Mouse (Mus musculus) stomach, embryonic 15.5 days (tissue): ENCODE results near the gene Calhm6. TPM values are rescaled to one million over a fixed set of nuclear protein-coding genes. Genes with fewer than 3 reads are reported as not detected.

ENCODE experiments used
- ATAC-seq: fragments of 200-750 bp; cut with Nextera tagmentation; 2 replicates; pipeline ENCODE4 v1.8.0; 2017; ENCODE audit warnings: low read depth, moderate number of reproducible peaks, moderate TSS enrichment; ENCODE audit not compliant: insufficient read depth, low FRiP score
- H3K27ac ChIP-seq: fragments of 300-500 bp; sonication (generic); 2 replicates; pipeline ENCODE4 v1.5.1; 2015; ENCODE audit warnings: mild to moderate bottlenecking, inconsistent platforms
- H3K27me3 ChIP-seq: fragments of 300-500 bp; sonication (generic); replicated peaks from 2 replicates; pipeline ENCODE4 v1.6.1; 2015; ENCODE audit warnings: inconsistent platforms
- H3K36me3 ChIP-seq: fragments of 300-500 bp; sonication (generic); 2 replicates; pipeline ENCODE4 v1.6.1; 2015; ENCODE audit warnings: inconsistent platforms
- H3K4me1 ChIP-seq: fragments of 300-500 bp; sonication (generic); 2 replicates; pipeline ENCODE4 v1.6.1; 2015; ENCODE audit warnings: inconsistent platforms
- H3K4me2 ChIP-seq: fragments of 300-500 bp; sonication (generic); 2 replicates; pipeline ENCODE4 v1.6.1; 2015; ENCODE audit warnings: mild to moderate bottlenecking, inconsistent platforms
- H3K4me3 ChIP-seq: fragments of 300-500 bp; sonication (generic); replicated peaks from 2 replicates; pipeline ENCODE4 v1.5.1; 2015; ENCODE audit warnings: inconsistent platforms
- H3K9ac ChIP-seq: fragments of 300-500 bp; sonication (generic); 2 replicates; pipeline ENCODE4 v1.6.1; 2015; ENCODE audit warnings: inconsistent platforms
- H3K9me3 ChIP-seq: fragments of 300-500 bp; sonication (generic); 2 replicates; pipeline ENCODE4 v1.6.1; 2016; ENCODE audit warnings: inconsistent platforms
- WGBS: fragments of 180-500 bp; shearing (Covaris S2); methylation state at CpG from one replicate; pipeline ENCODE4 v1.1.7; 2015; 5-methylcytosine and 5-hydroxymethylcytosine counted together
- polyA plus RNA-seq: library from polyadenylated mRNA; unstranded; fragments of >200 nt; fragmentation: Nextera tagmentation; extraction: Ambion mirVana; gene quantifications from 2 replicates; pipeline ENCODE4 v1.2.1, GENCODE M21; 2015

Gene Calhm6
- polyA plus RNA-seq, 1 experiment from 2014 or later = 2.3 TPM

DNA sequence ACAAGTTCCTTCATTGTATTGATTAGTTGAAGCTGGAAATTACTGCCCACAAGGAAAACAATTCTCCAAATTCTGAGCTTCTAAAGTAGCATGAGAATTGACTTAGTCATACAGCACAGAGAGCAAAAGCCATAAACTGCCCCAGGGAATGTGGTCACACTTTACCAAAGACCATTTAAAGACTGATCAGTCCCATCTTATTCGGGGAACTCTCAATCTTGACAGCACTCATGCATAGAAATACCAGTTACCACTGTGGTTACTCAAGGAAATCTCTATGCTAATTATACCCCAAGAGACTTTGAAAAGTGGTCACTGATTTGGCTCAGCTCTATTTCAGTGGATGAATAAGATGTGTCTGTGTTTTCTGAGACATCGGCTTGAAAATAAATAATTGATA, 32.6 kb downstream of the Calhm6 start:
- H3K4me3 ChIP-seq = no peak overlapping the region
- no peak overlapping the region for H3K9ac ChIP-seq
- no peaks in the 10 kb centered on the region for H3K36me3 ChIP-seq
- H3K27me3 ChIP-seq = no peaks in the 10 kb centered on the region
- no peak for ATAC-seq
- H3K9me3 ChIP-seq = no peaks in the 10 kb centered on the region
- no peak overlapping the region for H3K27ac ChIP-seq
- no peak overlapping the region for H3K4me2 ChIP-seq
- WGBS = 86% methylated on average over 2 of the region's 2 CpGs
- H3K4me1 ChIP-seq = no peaks in the 10 kb centered on the region

DNA sequence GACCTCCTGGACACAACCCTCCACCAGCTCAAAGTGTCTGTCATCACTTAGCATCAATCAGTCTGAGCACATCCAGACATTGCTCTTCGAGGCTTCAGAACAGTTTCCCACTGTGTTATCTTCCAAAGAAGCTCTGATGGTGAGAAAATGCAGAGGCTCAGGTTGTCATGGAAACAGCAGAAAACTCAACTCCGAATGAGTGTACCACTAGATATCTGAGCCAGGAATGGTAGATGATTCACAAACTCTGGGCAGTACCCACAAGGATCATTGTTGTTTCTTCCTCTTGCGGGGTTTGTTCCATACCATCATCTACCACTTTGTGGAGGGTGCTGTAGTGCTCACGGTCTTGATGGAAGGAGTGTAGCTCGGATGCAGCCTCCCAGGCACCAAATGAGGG, 35.9 kb downstream of the Calhm6 start:
- H3K4me3 ChIP-seq = no peak overlapping the region
- WGBS = 60% methylated on average over 5 of the region's 5 CpGs
- no peak for ATAC-seq
- no peaks in the 10 kb centered on the region for H3K4me1 ChIP-seq
- no peak overlapping the region for H3K4me2 ChIP-seq
- H3K27me3 ChIP-seq = no peaks in the 10 kb centered on the region
- no peak overlapping the region for H3K9ac ChIP-seq
- no peaks in the 10 kb centered on the region for H3K9me3 ChIP-seq
- H3K36me3 ChIP-seq = no peaks in the 10 kb centered on the region
- H3K27ac ChIP-seq = no peak overlapping the region

DNA sequence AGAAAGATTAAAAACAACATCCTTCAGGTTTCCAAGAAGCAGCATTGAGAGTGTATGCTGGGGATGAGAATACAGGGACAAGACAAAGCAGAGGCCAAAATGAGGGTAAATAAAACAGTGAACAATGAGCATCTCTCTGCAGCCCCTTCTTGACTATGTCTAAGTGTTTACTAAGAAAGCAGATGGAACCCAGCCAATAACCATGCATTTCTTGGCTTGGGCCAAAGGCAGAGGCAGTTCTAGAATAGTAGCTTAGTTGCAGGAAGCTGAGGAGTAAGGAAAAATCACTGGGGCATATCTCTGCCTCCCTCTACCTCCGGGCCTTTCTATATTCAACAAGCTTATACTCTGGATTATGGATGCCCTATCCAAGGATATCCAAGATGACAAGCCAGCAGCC, 37.3 kb downstream of the Calhm6 start:
- H3K4me3 ChIP-seq = no peak overlapping the region
- no peaks in the 10 kb centered on the region for H3K36me3 ChIP-seq
- ATAC-seq = no peak
- no peak overlapping the region for H3K4me2 ChIP-seq
- H3K9ac ChIP-seq = no peak overlapping the region
- WGBS = 78% methylated on average over 1 of the region's 1 CpGs
- H3K27me3 ChIP-seq = no peaks in the 10 kb centered on the region
- no peaks in the 10 kb centered on the region for H3K4me1 ChIP-seq
- no peak overlapping the region for H3K27ac ChIP-seq
- no peaks in the 10 kb centered on the region for H3K9me3 ChIP-seq

DNA sequence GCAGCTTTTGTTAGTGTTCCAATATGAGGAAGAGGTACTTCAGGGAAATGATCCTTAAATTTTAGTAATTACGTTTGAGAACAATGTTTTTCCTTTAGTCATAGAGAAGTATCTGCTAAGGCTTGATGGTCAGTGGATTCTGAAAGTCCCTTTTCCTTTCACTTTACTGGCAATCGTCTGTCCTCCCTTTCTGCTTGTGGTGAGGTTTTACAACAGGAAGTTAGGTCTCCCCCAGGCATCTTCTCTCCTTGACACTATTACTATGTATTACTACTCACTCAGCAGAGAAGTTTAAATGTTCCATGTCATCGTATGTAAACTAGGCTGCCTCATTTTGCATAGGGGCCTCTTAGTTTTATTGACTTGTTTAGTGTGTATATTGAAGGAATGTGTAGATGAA, 38.3 kb downstream of the Calhm6 start:
- no peak overlapping the region for H3K4me2 ChIP-seq
- no peak for ATAC-seq
- 68% methylated on average over 3 of the region's 3 CpGs for WGBS

DNA sequence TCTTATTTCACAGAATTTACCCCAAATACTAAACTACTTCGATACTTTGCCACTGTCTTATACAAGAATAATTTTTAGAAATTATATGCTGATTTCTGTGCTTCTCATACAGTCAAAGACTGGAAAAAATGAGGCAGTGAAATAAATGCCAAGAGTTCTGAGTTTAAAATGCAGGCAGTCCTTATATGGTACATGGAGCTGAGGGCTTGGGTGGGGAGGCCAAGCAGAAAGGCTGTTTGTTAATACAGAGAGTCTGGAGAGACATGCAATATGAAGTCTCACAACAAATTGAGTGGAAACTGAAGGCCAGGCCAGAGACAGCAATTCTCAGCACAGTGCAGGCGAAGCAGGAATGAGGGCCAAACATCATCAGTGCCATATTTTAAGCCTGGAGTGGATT, 39.3 kb downstream of the Calhm6 start:
- no peaks in the 10 kb centered on the region for H3K36me3 ChIP-seq
- no peak overlapping the region for H3K27ac ChIP-seq
- no peak overlapping the region for H3K9ac ChIP-seq

More for the DNA sequence above, 38.3 kb downstream of the Calhm6 start:
- H3K9me3 ChIP-seq = no peaks in the 10 kb centered on the region
- H3K4me1 ChIP-seq = no peaks in the 10 kb centered on the region
- H3K36me3 ChIP-seq = no peaks in the 10 kb centered on the region
- no peak overlapping the region for H3K27ac ChIP-seq
- H3K27me3 ChIP-seq = no peaks in the 10 kb centered on the region
- H3K9ac ChIP-seq = no peak overlapping the region
- no peak overlapping the region for H3K4me3 ChIP-seq

DNA sequence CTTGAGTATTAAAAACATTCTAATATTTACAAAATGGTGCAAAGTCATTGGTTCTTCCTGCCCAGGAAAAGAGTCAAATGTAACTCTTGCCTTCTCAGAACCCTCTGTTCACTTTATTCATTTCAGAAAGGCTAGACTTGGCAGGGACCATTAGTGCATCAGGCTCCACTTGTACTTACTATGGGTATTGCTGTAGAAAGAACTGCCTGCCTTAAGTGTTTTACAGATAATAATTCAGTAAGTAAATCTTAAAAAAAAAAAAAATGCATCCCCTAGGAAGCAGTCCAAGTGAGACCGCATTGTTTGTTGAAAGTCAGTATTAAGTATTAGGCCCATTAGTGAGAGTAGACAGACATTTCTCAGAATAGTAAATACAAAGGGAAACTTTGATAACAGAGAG, 41.3 kb downstream of the Calhm6 start:
- H3K27ac ChIP-seq = no peak overlapping the region
- no peak overlapping the region for H3K4me3 ChIP-seq
- H3K4me1 ChIP-seq = no peaks in the 10 kb centered on the region
- H3K36me3 ChIP-seq = no peaks in the 10 kb centered on the region
- no peak overlapping the region for H3K9ac ChIP-seq
- H3K27me3 ChIP-seq = no peaks in the 10 kb centered on the region
- ATAC-seq = no peak
- H3K4me2 ChIP-seq = no peak overlapping the region
- no peaks in the 10 kb centered on the region for H3K9me3 ChIP-seq
- 71% methylated on average over 1 of the region's 1 CpGs for WGBS

More for the DNA sequence above, 39.3 kb downstream of the Calhm6 start:
- H3K4me1 ChIP-seq = no peaks in the 10 kb centered on the region
- no peaks in the 10 kb centered on the region for H3K9me3 ChIP-seq
- ATAC-seq = no peak; the same call in 1 of the 2 replicates
- H3K4me3 ChIP-seq = no peak overlapping the region
- 65% methylated on average over 2 of the region's 2 CpGs for WGBS
- no peaks in the 10 kb centered on the region for H3K27me3 ChIP-seq
- H3K4me2 ChIP-seq = no peak overlapping the region

Other genes with a start within 250 kb of the Calhm6 start
- 0.04 and 0.13 TPM in 2 replicates for gene Rsph4a, start 222.9 kb downstream of the Calhm6 start, polyA plus RNA-seq
- 16.6 and 18.6 TPM in 2 replicates for gene Zup1, start 176.7 kb downstream of the Calhm6 start, polyA plus RNA-seq
- 111 and 112 TPM in 2 replicates for gene Rwdd1, start 108.4 kb downstream of the Calhm6 start, polyA plus RNA-seq
- not detected in 2 replicates for gene Trappc3l, start 90.4 kb downstream of the Calhm6 start, polyA plus RNA-seq
- not detected in 2 replicates for gene Calhm4, start 83.7 kb downstream of the Calhm6 start, polyA plus RNA-seq
- 0.89 and 1.0 TPM in 2 replicates for gene Calhm5, start 31.5 kb downstream of the Calhm6 start, polyA plus RNA-seq
- 16.7 and 19.2 TPM in 2 replicates for gene Dse, start 79.7 kb upstream of the Calhm6 start, polyA plus RNA-seq
- gene Tspyl1, start 154.2 kb upstream of the Calhm6 start, polyA plus RNA-seq = 64.9 and 69.7 TPM in 2 replicates
- 14.7 and 15.9 TPM in 2 replicates for gene Tspyl4, start 169.5 kb upstream of the Calhm6 start, polyA plus RNA-seq